Mouse (Mus musculus): Measurements from ENCODE around the gene Tut1.

- no peak for TF ChIP-seq CHD2 (IDR thresholded peaks at IDR 0.05; ENCODE audit: low read depth, low read length)
- no peak for TF ChIP-seq HCFC1 (IDR thresholded peaks at IDR 0.05; ENCODE audit: borderline replicate concordance, insufficient read depth, low read length)
- TF ChIP-seq ZNF384 (IDR thresholded peaks at IDR 0.05; ENCODE audit: low read depth, low read length): no peak
- TF ChIP-seq MAFK (IDR thresholded peaks at IDR 0.05; ENCODE audit: insufficient read depth, low read depth, low read length): no peak
- TF ChIP-seq ZC3H11A (IDR thresholded peaks at IDR 0.05; ENCODE audit: borderline replicate concordance, low read depth, low read length): no peak
These were observed 9.6 kb upstream of the Tut1 start for GRCm38 (mm10) chr19:8944062-8944461.
